Mouse (Mus musculus) brain, embryonic 14.5 days (tissue): ENCODE results near the gene Gm35549.
A peak's percentile ranks its signal among the peaks of the same experiment; 100 is the strongest.

Source experiments
- CTCF ChIP-seq: fragments of 200-500 bp; IDR thresholded peaks from 2 replicates; pipeline ENCODE4 v1.5.1; 2012; ENCODE audit warnings: inconsistent platforms, mild to moderate bottlenecking, moderate library complexity, borderline replicate concordance; ENCODE audit not compliant: insufficient read depth, insufficient read length; ENCODE audit errors: extremely low read depth
- POLR2A ChIP-seq: fragments of 200-500 bp; IDR thresholded peaks from 2 replicates; pipeline ENCODE4 v1.6.1; 2012; ENCODE audit warnings: mild to moderate bottlenecking, inconsistent platforms, borderline replicate concordance; ENCODE audit not compliant: poor library complexity, insufficient read depth, insufficient read length, severe bottlenecking; ENCODE audit errors: extremely low read depth

GRCm38 (mm10) chr9:122837680-122838079, 6.2 kb downstream of the Gm35549 start:
- TF ChIP-seq POLR2A (no peak), CTCF (peak; percentile 40; the same call in 1 of the 2 replicates)
